Mouse (Mus musculus) CD4-positive helper T cell, adult 2 months (primary cell): ENCODE measurements around the gene Wnt1.

Experiments used
- DNase-seq: peaks from one replicate; pipeline ENCODE4 v3.0.0-alpha.2; 2012; ENCODE audit warnings: low read depth, missing footprints, low spot score

Gene Wnt1

GRCm38 (mm10) chr15:98834059-98834458, 44.4 kb downstream of the Wnt1 start:
- DNase-seq, result no peak

GRCm38 (mm10) chr15:98835291-98835690, 45.6 kb downstream of the Wnt1 start:
- DNase-seq, result no peak

GRCm38 (mm10) chr15:98837006-98837742, 47.5 kb downstream of the Wnt1 start:
- no peak for DNase-seq

- DNase-seq, result no peak
Observed at GRCm38 (mm10) chr15:98837743-98838103, 48.1 kb downstream of the Wnt1 start.

- no peak for DNase-seq
Observed at GRCm38 (mm10) chr15:98839161-98839560, 49.5 kb downstream of the Wnt1 start.

- DNase-seq, result no peak
Observed at GRCm38 (mm10) chr15:98839671-98840585, 50.3 kb downstream of the Wnt1 start.
